Mouse (Mus musculus) liver, embryonic 11.5 days (tissue): ENCODE measurements around the gene Ubr2. TPM values are rescaled to one million over a fixed set of nuclear protein-coding genes. Genes with fewer than 3 reads are reported as not detected.
A peak's percentile ranks its signal among the peaks of the same experiment; 100 is the strongest.

Experiments
- ATAC-seq: fragments of 200-750 bp; cut with Nextera tagmentation; replicated peaks from 2 replicates; pipeline ENCODE4 v1.8.0; 2017; ENCODE audit warnings: moderate number of reproducible peaks, mild to moderate bottlenecking, moderate TSS enrichment, moderate library complexity; ENCODE audit not compliant: low FRiP score
- DNase-seq: peaks from one replicate; pipeline ENCODE4 v3.0.0-alpha.2; 2017; ENCODE audit warnings: low spot score
- H3K27ac ChIP-seq: fragments of 300-500 bp; sonication (generic); 2 replicates; pipeline ENCODE4 v1.5.1; 2014; ENCODE audit warnings: mild to moderate bottlenecking, low read depth, low read length, control low read depth
- H3K27me3 ChIP-seq: fragments of 300-500 bp; sonication (generic); replicated peaks from 2 replicates; pipeline ENCODE4 v1.6.1; 2014; ENCODE audit warnings: low read length, mixed read lengths; ENCODE audit not compliant: control insufficient read depth, insufficient read depth
- H3K36me3 ChIP-seq: fragments of 300-500 bp; sonication (generic); 2 replicates; pipeline ENCODE4 v1.6.1; 2014; ENCODE audit warnings: mild to moderate bottlenecking, low read length, moderate library complexity, mixed read lengths; ENCODE audit not compliant: control insufficient read depth, insufficient read depth
- H3K4me1 ChIP-seq: fragments of 300-500 bp; sonication (generic); replicated peaks from 2 replicates; pipeline ENCODE4 v1.6.1; 2014; ENCODE audit warnings: low read length, mixed read lengths; ENCODE audit not compliant: control insufficient read depth, insufficient read depth
- H3K4me2 ChIP-seq: fragments of 300-500 bp; sonication (generic); 2 replicates; pipeline ENCODE4 v1.6.1; 2014; ENCODE audit warnings: mild to moderate bottlenecking, control low read depth, moderate library complexity
- H3K4me3 ChIP-seq: fragments of 300-500 bp; sonication (generic); 2 replicates; pipeline ENCODE4 v1.5.1; 2014; ENCODE audit warnings: low read depth, low read length, control low read depth
- H3K9ac ChIP-seq: fragments of 300-500 bp; sonication (generic); 2 replicates; pipeline ENCODE4 v1.6.1; 2014; ENCODE audit warnings: low read depth, low read length, control low read depth
- H3K9me3 ChIP-seq: fragments of 300-500 bp; sonication (generic); 2 replicates; pipeline ENCODE4 v1.6.1; 2016; ENCODE audit warnings: low read length, inconsistent platforms, mixed read lengths; ENCODE audit not compliant: control insufficient read depth
- WGBS: fragments of 180-500 bp; shearing (Covaris S2); extraction: QIAGEN DNeasy Blood & Tissue Kit; methylation state at CpG from one replicate; pipeline ENCODE4 v1.1.7; 2014; 5-methylcytosine and 5-hydroxymethylcytosine counted together
- polyA plus RNA-seq: library from polyadenylated mRNA; unstranded; fragments of >200 nt; fragmentation: Nextera tagmentation; extraction: Ambion mirVana; gene quantifications from 2 replicates; pipeline ENCODE4 v1.2.1, GENCODE M21; 2014

Ubr2 gene
- polyA plus RNA-seq, 1 experiment from 2014 or later: 19.1 TPM

- H3K9me3 ChIP-seq: no peaks in the 10 kb centered on the region
- WGBS: under 1% methylated on average over 13 of the region's 13 CpGs
- ATAC-seq: no peak
- H3K36me3 ChIP-seq: no peaks in the 10 kb centered on the region
- DNase-seq: no peak
- peak overlapping the region; percentile 91 for H3K4me2 ChIP-seq
- H3K27me3 ChIP-seq: no peaks in the 10 kb centered on the region
- H3K4me1 ChIP-seq: peaks cover 14% of the 10 kb centered on the region
- H3K9ac ChIP-seq: peak overlapping the region; percentile 99
- H3K27ac ChIP-seq: peak overlapping the region; percentile 95
- peak overlapping the region; percentile 87 for H3K4me3 ChIP-seq
These were observed 834 bp downstream of the Ubr2 start for GRCm38 (mm10) chr17:47009546-47009897.

GRCm38 (mm10) chr17:47009016-47009415 lies 1.3 kb downstream of the Ubr2 start:
- Histone ChIP-seq H3K4me3 (peak overlapping the region; percentile 87), H3K9ac (peak overlapping the region; percentile 99), H3K27ac (peak overlapping the region; percentile 95; the same call in 1 of the 2 replicates), H3K4me1 (peaks cover 14% of the 10 kb centered on the region), H3K27me3 (no peaks in the 10 kb centered on the region), H3K9me3 (no peaks in the 10 kb centered on the region), H3K4me2 (peak overlapping the region; percentile 91), H3K36me3 (no peaks in the 10 kb centered on the region)
- ATAC-seq (no peak), DNase-seq (no peak)
- 16% methylated on average over 6 of the region's 6 CpGs for WGBS

GRCm38 (mm10) chr17:47008506-47008905 lies 1.9 kb downstream of the Ubr2 start:
- 53% methylated on average over 8 of the region's 8 CpGs for WGBS
- Histone ChIP-seq H3K9ac (peak overlapping the region; percentile 99; the same call in 1 of the 2 replicates), H3K27ac (no peak overlapping the region), H3K4me2 (peak overlapping the region; percentile 91), H3K27me3 (no peaks in the 10 kb centered on the region), H3K9me3 (no peaks in the 10 kb centered on the region), H3K36me3 (no peaks in the 10 kb centered on the region), H3K4me1 (peaks cover 14% of the 10 kb centered on the region), H3K4me3 (peak overlapping the region; percentile 87)
- DNase-seq: no peak
- ATAC-seq: no peak

- Histone ChIP-seq H3K27me3 (no peaks in the 10 kb centered on the region), H3K4me2 (no peak overlapping the region), H3K36me3 (no peaks in the 10 kb centered on the region), H3K4me3 (no peak overlapping the region), H3K27ac (no peak overlapping the region), H3K9ac (no peak overlapping the region), H3K4me1 (peaks cover 14% of the 10 kb centered on the region), H3K9me3 (no peaks in the 10 kb centered on the region)
- DNase-seq (no peak), ATAC-seq (no peak)
- 83% methylated on average over 9 of the region's 9 CpGs for WGBS
These were observed 3.6 kb downstream of the Ubr2 start for GRCm38 (mm10) chr17:47006741-47007140.

- ATAC-seq: no peak
- Histone ChIP-seq H3K4me2 (no peak overlapping the region), H3K36me3 (no peaks in the 10 kb centered on the region), H3K9ac (no peak overlapping the region), H3K4me3 (no peak overlapping the region), H3K4me1 (peaks cover 14% of the 10 kb centered on the region), H3K9me3 (no peaks in the 10 kb centered on the region), H3K27ac (no peak overlapping the region), H3K27me3 (no peaks in the 10 kb centered on the region)
- WGBS: 51% methylated on average over 7 of the region's 7 CpGs
- no peak for DNase-seq
These were observed 4.5 kb downstream of the Ubr2 start for GRCm38 (mm10) chr17:47005741-47006405.

GRCm38 (mm10) chr17:47003305-47003704 lies 7.1 kb downstream of the Ubr2 start:
- Histone ChIP-seq H3K27me3 (no peaks in the 10 kb centered on the region), H3K4me2 (no peak overlapping the region), H3K36me3 (peaks cover 19% of the 10 kb centered on the region), H3K4me1 (peaks cover 6% of the 10 kb centered on the region), H3K4me3 (no peak overlapping the region), H3K27ac (no peak overlapping the region), H3K9ac (no peak overlapping the region), H3K9me3 (no peaks in the 10 kb centered on the region)
- DNase-seq (no peak), ATAC-seq (no peak)
- 78% methylated on average over 8 of the region's 8 CpGs for WGBS

GRCm38 (mm10) chr17:47002401-47002800 lies 8.0 kb downstream of the Ubr2 start:
- peaks cover 28% of the 10 kb centered on the region for H3K36me3 ChIP-seq
- no peaks in the 10 kb centered on the region for H3K9me3 ChIP-seq
- no peaks in the 10 kb centered on the region for H3K27me3 ChIP-seq
- DNase-seq (no peak), ATAC-seq (no peak)
- 82% methylated on average over 5 of the region's 5 CpGs for WGBS
- peaks cover 4% of the 10 kb centered on the region; the same call in 1 of the 2 replicates for H3K4me1 ChIP-seq
- H3K4me2 ChIP-seq: no peak overlapping the region
- H3K4me3 ChIP-seq: no peak overlapping the region
- H3K9ac ChIP-seq: no peak overlapping the region
- H3K27ac ChIP-seq: no peak overlapping the region

- H3K27ac ChIP-seq: no peak overlapping the region
- H3K9me3 ChIP-seq: no peaks in the 10 kb centered on the region
- DNase-seq: no peak
- 95% methylated on average over 4 of the region's 4 CpGs for WGBS
- peaks cover 30% of the 10 kb centered on the region for H3K36me3 ChIP-seq
- no peak overlapping the region for H3K4me2 ChIP-seq
- H3K4me3 ChIP-seq: no peak overlapping the region
- ATAC-seq: no peak
- H3K27me3 ChIP-seq: no peaks in the 10 kb centered on the region
- H3K9ac ChIP-seq: no peak overlapping the region
- H3K4me1 ChIP-seq: no peaks in the 10 kb centered on the region; the same call in 1 of the 2 replicates
These were observed 11.5 kb downstream of the Ubr2 start for GRCm38 (mm10) chr17:46998840-46999239.

GRCm38 (mm10) chr17:46996484-46996883 lies 13.9 kb downstream of the Ubr2 start:
- Histone ChIP-seq H3K4me2 (no peak overlapping the region), H3K4me3 (no peak overlapping the region), H3K27me3 (no peaks in the 10 kb centered on the region), H3K27ac (no peak overlapping the region), H3K4me1 (no peaks in the 10 kb centered on the region; the same call in 1 of the 2 replicates), H3K36me3 (peaks cover 46% of the 10 kb centered on the region), H3K9me3 (no peaks in the 10 kb centered on the region), H3K9ac (no peak overlapping the region)
- DNase-seq (no peak), ATAC-seq (no peak)
- 90% methylated on average over 7 of the region's 7 CpGs for WGBS
